Mouse (Mus musculus) WW6 (cell line): Measurements from ENCODE around the gene Lif.

Source experiments
- DNase-seq: peaks from one replicate; pipeline ENCODE4 v3.0.0-alpha.2; 2013; ENCODE audit warnings: low read depth, low spot score

The Lif gene

DNA sequence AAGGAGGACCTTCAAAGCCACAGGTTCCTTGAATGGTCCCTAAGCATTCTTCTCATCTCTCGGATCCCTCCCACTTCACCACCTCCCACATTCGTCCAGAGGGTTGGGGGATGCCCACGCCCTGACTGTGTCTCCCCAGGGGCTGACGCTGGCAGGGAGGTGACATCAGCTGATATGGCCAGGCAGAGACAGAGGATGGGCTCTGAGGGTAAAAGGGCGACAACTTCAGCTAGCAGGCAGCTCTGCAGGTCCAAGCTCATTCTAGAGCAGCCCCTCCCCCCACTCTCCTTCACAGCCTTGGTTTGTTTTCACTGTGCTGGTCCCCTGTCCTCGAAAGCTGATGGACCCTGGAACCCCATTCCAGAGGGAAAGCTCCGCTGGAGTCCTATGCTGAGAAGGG is 41.3 kb downstream of the Lif start:
- no peak for DNase-seq

DNA sequence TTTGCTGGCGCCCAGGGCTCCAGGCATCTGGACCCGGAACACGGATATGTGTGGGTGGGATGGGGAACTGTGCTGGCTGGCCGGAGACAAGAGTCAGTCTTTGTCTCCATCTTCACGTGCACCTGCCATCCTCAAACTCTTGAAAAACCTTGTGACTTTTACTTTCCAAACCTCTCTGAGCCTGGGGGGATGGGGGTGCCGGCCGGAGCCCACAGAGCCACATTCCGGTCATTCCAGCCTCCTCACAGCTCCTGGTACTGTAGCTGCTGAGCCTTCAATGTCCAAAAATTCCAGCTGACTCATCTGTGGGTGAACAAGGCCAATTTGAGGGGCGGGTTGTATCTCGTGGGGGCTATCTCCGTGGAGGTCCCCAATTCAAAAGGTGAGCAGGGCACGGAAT is 41.8 kb downstream of the Lif start:
- DNase-seq = no peak

DNA sequence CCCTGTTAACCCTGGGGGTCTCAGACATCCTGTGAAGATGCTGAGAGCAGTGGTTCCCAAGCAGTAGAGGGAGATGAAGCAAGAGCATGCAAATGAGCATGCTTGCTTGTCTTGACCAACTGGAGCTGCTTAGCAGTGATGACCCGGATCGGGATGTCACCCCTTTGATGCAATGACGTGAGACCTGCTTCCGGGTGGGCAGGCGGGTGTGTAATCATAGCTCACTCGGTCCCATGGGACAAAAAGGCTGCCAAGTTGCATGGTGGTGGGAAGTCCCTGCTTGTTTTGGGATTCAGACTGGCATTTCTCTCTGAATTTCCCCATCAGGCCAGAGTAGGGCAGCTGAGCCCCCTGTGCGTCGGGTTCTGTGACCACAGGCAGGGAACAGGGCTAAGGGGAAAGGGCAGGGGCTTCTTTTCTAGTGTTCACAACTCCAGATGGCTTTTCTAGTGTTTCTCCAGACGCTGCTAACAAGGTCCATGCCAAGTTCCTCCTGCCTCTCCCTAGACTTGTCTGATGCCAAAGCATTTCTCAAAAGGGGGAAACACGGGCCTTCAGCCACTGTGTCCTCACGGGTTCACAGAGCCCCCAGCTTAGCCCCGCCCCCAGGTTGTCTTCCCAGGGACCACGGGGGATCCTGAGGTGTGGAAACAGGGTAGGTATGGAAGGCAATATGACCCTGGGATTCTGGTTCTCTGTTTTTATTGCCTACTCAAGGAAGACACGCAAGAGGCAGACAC is 42.5 kb downstream of the Lif start:
- DNase-seq = no peak

DNA sequence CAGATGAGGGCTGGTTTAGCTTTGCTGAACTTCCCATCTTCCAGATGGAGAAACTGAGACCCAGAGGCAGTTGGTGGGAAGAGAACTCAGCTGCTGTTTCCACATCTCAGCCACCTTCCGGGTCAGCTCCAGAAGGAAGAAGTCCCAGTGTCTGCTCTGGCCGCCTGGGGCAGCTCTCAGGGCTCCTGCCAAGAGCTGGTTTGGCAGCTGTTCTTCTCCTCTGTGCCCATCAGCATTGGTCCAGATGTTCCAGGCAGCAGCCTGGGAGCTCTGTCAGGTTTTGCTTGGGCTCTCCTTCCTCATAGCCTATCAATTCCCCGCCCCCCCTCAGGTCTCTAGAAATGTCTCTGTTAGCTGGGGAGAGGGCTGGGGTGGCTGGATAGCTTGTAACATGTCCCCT is 43.3 kb downstream of the Lif start:
- no peak for DNase-seq

DNA sequence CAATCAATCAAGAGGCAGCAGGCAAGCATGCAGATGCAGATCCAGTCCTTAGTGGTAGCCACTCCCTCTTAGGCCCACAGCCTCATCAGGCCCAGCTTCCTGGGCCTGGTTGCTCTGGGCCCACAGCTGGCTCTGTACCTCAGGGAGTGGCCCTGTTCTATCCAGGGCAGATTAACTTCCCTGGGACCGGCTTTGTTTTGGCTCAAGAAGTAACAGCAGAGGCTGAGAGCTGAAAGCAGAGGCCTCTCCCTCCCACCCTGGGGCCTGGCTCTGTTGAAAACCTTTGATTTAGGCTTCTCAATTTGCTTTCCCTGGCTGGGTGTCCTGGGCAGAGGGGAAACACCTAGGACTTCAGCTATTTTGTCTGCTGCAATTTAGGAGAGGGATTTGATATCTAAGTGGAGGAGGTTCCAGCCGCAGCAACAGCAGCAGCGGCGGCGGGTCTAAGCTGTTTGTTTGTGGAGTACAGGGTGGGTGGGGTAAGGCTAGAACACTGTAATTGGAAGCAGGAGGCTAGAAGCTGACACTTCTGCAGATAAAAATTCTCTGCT is 45.1 kb downstream of the Lif start:
- DNase-seq = peak; percentile 89

DNA sequence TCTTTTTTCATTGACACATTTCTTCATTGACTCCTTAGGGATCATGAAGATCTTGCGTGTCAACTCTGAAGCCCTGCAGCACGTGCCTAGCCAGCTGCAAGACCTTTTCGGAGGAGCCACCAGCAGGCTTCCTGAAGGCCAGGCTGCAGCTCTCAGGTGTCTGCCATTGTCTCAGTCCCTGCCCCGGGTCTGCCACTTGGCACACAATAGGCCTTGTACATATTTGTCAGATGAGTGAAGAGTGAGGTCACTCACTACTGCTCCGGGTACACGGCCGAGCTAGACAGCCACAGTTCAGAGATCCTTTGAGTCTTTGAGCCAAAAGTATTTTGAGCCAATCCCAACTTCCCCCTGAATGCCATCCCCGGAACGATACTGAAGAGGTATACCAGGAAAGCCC is 45.7 kb downstream of the Lif start:
- no peak for DNase-seq

DNA sequence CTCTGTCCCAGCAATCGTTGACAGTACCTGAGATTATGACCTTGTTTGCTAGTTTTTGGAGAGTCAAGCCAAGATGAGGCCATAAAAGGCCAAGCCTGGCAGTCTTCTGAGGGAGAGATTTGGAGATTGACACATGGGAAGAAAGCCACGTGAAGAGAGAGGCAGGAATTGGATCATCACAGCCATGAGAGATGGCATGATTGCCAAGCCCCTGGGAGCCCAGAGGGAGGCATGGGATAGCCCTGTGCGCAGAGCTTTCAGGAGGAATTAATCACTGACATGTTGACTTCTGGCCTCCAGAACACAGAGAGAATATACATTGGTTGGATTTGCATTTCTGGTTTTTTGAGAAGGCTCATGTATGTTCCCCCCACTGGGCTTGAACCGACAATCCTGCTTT is 46.8 kb downstream of the Lif start:
- no peak for DNase-seq

DNA sequence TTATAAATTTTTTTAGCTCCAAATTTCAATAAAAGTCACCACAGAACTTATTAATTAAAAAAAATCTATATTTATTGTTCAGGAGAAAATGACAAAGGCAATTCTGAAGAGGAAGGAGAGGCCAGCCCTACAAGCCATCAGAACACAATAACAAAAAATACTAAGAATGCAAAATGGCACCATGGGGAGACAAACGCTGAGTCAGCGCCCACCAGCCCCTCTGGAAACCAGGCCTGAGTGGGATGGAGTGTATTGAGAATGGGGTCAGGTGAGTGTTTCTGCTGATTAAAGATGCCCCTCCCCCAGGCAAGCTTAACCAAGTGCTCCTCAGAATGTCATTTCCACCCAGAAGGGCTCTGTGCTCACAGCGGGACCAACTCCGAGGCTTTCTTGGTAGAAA is 47.7 kb downstream of the Lif start:
- DNase-seq = no peak

DNA sequence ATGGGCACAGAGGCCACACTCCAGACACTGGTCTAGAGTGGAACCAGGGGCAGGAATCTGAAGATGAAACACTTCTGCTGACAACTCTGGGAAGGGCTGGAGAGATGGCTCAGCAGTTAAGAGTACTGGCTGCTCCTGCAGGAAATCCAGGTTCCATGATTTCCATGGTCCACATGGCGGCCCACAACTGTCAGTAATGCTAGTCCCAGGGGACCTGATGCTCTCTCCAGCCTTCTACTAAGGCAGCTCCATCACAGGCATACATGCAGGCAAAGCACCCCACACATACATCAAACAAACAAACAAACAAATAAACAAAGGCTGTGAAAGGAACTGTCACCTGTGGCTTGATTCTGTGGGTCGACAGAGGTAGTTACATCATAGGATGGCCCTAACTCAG is 48.7 kb downstream of the Lif start:
- DNase-seq = no peak

DNA sequence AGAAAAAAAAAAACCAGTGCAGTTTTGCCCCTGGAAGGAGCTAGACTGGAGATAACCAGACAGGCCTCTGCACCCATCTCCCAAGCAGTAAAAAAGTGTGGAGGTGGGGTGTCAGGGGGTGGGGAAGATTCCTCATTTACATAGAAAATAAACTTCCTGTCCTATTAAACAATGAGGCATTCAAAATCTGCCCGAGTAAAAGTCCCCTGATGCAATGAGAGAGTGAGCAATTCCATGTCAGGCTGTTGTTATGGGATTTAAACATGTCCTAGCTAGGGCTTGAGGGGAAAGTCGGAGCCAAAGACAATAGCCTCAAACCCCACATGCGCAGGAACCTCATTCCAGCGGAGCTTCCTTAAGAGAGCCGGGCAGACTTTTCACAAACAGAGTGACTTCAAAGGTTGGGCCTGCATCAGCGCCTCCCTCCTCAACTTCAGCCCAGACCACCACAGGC is 50.7 kb downstream of the Lif start:
- DNase-seq = no peak

DNA sequence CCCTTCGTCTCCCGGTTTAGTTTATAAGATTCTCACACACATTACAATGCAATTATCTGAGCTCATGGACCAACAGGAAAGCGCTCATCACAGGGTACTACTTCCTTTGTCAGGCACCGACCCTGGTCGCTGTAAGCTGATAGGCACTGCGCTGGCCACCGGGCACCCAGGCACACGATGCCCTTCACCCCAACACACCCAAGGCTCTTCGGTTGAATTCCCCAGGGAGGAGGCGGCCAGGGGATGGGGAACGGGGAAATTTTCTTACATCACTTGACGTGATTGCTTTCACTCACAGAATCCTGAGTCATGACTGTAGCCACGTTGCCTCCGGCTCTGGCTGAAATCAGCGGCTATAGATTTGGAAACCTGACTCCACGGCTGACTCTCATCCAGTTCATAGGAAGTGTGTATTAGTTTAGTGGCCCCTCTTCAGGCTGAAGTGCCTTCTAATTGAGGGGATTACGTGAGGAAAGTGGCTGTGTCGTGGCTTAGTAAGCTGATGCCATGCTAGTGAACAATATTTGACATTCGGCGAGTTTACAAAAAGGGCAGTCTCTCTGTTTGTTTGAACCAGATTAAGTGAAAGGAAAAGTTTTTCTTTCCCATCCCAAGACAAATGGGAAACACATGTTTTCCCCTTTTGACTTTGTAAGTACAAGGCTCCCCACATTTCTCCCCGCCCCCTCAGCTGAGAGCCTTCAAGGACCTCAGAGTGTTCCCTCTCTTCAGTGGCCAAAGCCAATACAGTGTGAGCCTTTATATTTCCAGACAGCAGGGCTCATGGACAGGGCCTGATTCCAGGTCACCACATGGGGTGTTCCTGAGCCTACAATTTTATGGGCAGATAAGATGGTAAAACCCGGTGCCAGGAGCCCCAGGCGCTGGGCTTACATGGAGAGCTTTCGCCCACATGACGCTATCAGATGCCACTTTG is 51.4 kb downstream of the Lif start:
- no peak for DNase-seq

DNA sequence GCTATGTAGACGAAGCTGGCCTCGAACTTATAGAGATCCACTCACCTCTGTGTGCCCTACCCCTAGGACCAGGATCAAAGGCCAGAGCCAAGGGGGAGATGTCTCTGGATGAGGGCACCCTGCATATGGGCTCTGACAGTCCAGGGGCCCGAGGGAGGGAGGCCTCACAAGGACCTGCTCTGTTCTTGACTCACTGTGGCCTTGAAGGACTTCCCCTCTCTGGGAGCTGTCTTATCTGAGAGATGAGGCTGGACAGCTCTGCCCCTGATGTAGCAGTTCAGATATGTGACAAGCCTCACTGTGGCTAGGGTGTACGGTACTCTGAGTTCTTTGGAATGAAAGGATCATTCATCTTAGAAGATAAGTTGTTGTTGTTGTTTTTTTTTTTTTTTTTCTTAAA is 52.3 kb downstream of the Lif start:
- no peak for DNase-seq

DNA sequence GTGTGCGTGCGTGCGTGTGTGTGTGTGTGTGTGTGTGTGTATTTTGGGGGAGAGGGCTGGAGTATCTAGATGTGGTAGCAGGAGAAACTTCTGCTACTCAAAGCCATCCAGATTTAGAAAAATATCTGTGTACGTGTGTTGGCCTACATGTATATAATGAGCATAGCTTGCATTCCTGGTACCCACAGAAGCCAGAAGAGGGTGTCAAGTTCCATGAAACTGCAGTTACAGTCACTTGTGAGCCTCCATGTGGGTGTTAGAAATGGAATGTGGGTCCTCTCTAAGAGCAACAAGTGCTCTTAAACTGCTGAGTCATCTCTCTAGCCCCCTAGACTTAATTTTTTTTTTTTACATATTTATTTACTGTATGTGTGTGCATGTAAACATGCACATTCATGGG is 53.0 kb downstream of the Lif start:
- no peak for DNase-seq

DNA sequence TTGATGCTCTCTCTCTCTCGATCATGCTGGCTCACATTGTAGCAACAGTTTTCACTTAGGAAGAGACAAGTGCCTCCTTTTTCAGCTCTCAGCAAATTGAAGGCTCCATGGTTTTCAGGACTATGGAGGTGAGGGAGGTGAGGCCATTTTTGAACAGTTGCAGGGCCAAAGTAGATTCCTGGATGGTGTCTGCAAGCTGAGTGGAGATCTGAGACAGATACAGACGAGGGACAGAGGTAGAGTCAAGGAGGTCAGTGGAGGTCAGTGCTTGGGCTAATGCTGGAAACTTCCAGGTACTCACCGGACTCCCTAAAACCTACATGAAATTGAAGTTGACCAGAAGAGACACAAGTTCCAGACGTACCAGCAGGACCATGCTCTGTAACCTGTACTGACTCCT is 54.8 kb downstream of the Lif start:
- DNase-seq = no peak

DNA sequence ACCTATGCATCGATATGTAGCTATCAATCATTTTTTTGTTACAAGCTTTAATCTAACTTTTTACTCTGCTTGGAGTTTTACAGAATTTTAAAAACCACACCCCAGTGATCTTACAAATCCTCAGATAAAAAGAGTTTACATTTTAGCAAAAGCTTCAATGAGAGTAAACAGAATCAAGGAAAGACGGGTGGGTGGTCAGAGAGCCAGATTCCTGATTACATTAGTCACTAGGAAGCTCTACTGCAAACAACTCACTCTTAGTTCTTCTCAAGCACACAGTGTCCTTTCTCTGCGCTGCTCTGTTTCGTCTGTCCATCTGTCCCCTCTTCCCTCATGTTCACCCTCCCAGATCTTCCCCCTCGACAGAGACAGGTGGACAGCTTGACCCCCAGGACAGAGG is 59.9 kb downstream of the Lif start:
- no peak for DNase-seq

DNA sequence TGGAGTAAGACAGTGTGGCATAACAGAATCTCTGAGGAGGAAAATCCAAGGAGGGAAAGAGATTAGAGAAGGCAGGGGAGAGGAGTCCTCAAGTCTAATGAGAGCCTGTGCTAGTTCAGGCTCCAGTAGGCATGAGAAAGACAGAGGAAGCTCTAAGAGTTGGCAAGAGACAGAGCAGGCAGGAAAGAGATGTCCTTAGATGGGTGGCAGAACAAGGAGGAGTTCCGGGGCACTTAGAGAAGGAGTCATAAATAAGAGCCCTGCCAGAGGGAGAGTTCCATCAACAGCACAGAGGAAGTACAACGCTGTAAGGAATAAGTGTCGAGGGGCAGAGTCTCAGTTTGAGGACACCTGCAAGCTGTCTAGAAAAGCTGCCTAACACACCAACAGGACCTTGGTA is 60.7 kb downstream of the Lif start:
- DNase-seq = no peak

DNA sequence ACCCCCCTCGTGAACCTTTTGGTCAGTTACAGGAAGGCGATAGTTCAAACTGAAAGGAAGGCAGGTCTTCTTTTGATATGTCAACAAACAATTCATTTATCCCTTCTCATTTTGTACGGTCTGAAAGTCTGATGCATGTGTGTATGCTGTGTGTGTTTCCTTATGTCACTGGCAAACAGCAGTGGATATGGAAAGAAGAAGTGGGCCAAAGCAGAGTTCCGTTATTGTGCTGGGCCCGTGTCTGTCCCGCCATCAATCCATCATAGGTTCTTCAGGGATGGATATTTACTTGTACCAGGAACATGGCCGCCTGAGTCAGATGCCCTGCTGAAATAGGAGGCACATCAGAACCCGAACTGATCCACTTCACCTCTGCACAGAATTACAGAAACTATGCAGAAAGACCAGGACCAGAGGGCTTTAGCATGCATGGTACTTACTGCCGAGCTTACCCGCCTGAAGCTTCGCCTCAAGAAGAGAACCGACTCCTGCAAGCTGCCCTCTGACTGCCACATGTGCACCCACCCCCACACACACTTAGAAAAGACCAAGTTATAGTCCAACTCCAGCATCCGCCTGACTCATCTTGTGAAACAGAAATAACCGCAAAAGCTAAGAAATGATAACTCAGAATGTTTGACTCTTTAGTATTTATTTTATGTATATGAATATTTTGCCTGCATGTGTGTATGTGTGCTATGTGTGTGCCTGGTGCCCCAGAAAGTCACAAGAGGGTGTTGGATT is 62.0 kb downstream of the Lif start:
- no peak for DNase-seq

DNA sequence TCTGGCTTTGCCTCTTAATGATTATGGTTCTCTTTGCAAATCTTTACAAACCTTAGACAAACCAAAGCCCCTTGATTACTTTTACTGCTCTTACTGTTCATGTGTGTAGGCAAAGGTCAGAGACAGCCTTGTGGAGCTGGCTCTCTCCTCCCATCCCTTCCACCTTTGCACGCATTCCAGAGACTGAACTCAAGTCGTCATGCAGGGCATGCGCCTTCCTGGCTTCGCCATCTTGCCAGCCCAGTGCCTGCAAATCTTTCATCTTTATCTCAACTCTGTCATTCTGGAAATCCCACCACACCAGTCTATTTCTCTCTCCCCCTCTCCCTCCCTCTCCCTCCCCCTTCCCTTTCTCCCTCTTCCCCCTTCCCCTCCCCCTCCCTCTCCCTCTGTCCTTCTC is 63.5 kb downstream of the Lif start:
- no peak for DNase-seq
